Mouse (Mus musculus): ENCODE measurements around the gene Dnaic2.
A peak's percentile ranks its signal among the peaks of the same experiment; 100 is the strongest.

The Dnaic2 gene

GRCm38 (mm10) chr11:114747564-114748138 lies 20.4 kb downstream of the Dnaic2 start:
- no peak for DNase-seq (ENCODE audit: low spot score)

- DNase-seq (ENCODE audit: low spot score): no peak
These were observed 37.9 kb downstream of the Dnaic2 start, which contains the start of gene Kif19a for GRCm38 (mm10) chr11:114764820-114765818. TSS of gene Kif19a (plus strand) at chr11:114765388.

GRCm38 (mm10) chr11:114769911-114770310 lies 42.7 kb downstream of the Dnaic2 start:
- no peak for DNase-seq (ENCODE audit: low spot score)

- DNase-seq (ENCODE audit: low spot score): no peak
These were observed 44.7 kb downstream of the Dnaic2 start for GRCm38 (mm10) chr11:114771896-114772295.

GRCm38 (mm10) chr11:114780076-114780475 lies 52.9 kb downstream of the Dnaic2 start:
- no peak for DNase-seq (ENCODE audit: low spot score)

GRCm38 (mm10) chr11:114785892-114786291 lies 58.7 kb downstream of the Dnaic2 start:
- DNase-seq (ENCODE audit: low spot score): no peak

- no peak for DNase-seq (ENCODE audit: low spot score)
These were observed 59.1 kb downstream of the Dnaic2 start for GRCm38 (mm10) chr11:114786326-114786725.

- no peak for DNase-seq (ENCODE audit: low spot score)
These were observed 60.4 kb downstream of the Dnaic2 start for GRCm38 (mm10) chr11:114787611-114788010.

- DNase-seq (ENCODE audit: low spot score): peak; percentile 46
These were observed 62.0 kb downstream of the Dnaic2 start for GRCm38 (mm10) chr11:114789061-114789714.

- DNase-seq (ENCODE audit: low spot score): no peak
These were observed 62.5 kb downstream of the Dnaic2 start for GRCm38 (mm10) chr11:114789716-114790115.

GRCm38 (mm10) chr11:114790171-114790570 lies 63.0 kb downstream of the Dnaic2 start:
- no peak for DNase-seq (ENCODE audit: low spot score)

GRCm38 (mm10) chr11:114790841-114791240 lies 63.6 kb downstream of the Dnaic2 start:
- DNase-seq (ENCODE audit: low spot score): no peak

- no peak for DNase-seq (ENCODE audit: low spot score)
These were observed 64.2 kb downstream of the Dnaic2 start for GRCm38 (mm10) chr11:114791351-114791889.

GRCm38 (mm10) chr11:114791891-114792411 lies 64.7 kb downstream of the Dnaic2 start:
- DNase-seq (ENCODE audit: low spot score): no peak

GRCm38 (mm10) chr11:114792931-114793494 lies 65.8 kb downstream of the Dnaic2 start:
- DNase-seq (ENCODE audit: low spot score): no peak

GRCm38 (mm10) chr11:114793868-114794545 lies 66.8 kb downstream of the Dnaic2 start:
- no peak for DNase-seq (ENCODE audit: low spot score)

- no peak for DNase-seq (ENCODE audit: low spot score)
These were observed 67.5 kb downstream of the Dnaic2 start for GRCm38 (mm10) chr11:114794691-114795090.

GRCm38 (mm10) chr11:114795231-114795746 lies 68.1 kb downstream of the Dnaic2 start:
- DNase-seq (ENCODE audit: low spot score): no peak

GRCm38 (mm10) chr11:114795848-114796322 lies 68.7 kb downstream of the Dnaic2 start, which contains the start of gene Btbd17:
TSS of gene Btbd17 (minus strand) at chr11:114795945.
- no peak for DNase-seq (ENCODE audit: low spot score)

- DNase-seq (ENCODE audit: low spot score): no peak
These were observed 70.0 kb downstream of the Dnaic2 start for GRCm38 (mm10) chr11:114797176-114797575.

- no peak for DNase-seq (ENCODE audit: low spot score)
These were observed 70.8 kb downstream of the Dnaic2 start for GRCm38 (mm10) chr11:114797981-114798380.
